Mouse (Mus musculus): ENCODE data around the gene Actg2.
A peak's percentile ranks its signal among the peaks of the same experiment; 100 is the strongest.
"Not testable (repeated sequence)": the region's sequence is repeated elsewhere in the genome, so short reads cannot be mapped to it uniquely, and the experiment has no call there.

Gene Actg2

GRCm38 (mm10) chr6:83536028-83536794 lies at the start of gene Actg2:
Actg2 (minus strand) TSS chr6:83536265.
- no peak for DNase-seq (ENCODE audit: low read depth)

- not testable (repeated sequence) for DNase-seq (ENCODE audit: low read depth)
Observed at GRCm38 (mm10) chr6:83585328-83585727, 49.3 kb upstream of the Actg2 start.

- DNase-seq (ENCODE audit: low read depth), result no peak
Observed at GRCm38 (mm10) chr6:83583591-83583990, 47.5 kb upstream of the Actg2 start.

- peak; percentile 75 for DNase-seq (ENCODE audit: low read depth)
Observed at GRCm38 (mm10) chr6:83582938-83583270, 46.8 kb upstream of the Actg2 start.

GRCm38 (mm10) chr6:83582135-83582937 lies 46.3 kb upstream of the Actg2 start:
- DNase-seq (ENCODE audit: low read depth), result no peak

GRCm38 (mm10) chr6:83577534-83577933 lies 41.5 kb upstream of the Actg2 start:
- no peak for DNase-seq (ENCODE audit: low read depth)

- no peak for DNase-seq (ENCODE audit: low read depth)
Observed at GRCm38 (mm10) chr6:83575609-83576008, 39.5 kb upstream of the Actg2 start.

GRCm38 (mm10) chr6:83572671-83573070 lies 36.6 kb upstream of the Actg2 start, which contains the start of gene Stambp:
Stambp (minus strand) TSS chr6:83572729.
- no peak for DNase-seq (ENCODE audit: low read depth)

GRCm38 (mm10) chr6:83571840-83572667 lies 36.0 kb upstream of the Actg2 start:
- peak; percentile 88 for DNase-seq (ENCODE audit: low read depth)

GRCm38 (mm10) chr6:83568901-83569862 lies 33.1 kb upstream of the Actg2 start:
- no peak for DNase-seq (ENCODE audit: low read depth)

GRCm38 (mm10) chr6:83555972-83556371 lies 19.9 kb upstream of the Actg2 start:
- DNase-seq (ENCODE audit: low read depth), result no peak

- DNase-seq (ENCODE audit: low read depth), result no peak
Observed at GRCm38 (mm10) chr6:83548346-83548745, 12.3 kb upstream of the Actg2 start.

GRCm38 (mm10) chr6:83545778-83546177 lies 9.7 kb upstream of the Actg2 start:
- DNase-seq (ENCODE audit: low read depth), result no peak

- DNase-seq (ENCODE audit: low read depth), result no peak
Observed at GRCm38 (mm10) chr6:83541756-83542456, 5.8 kb upstream of the Actg2 start.

- DNase-seq (ENCODE audit: low read depth), result no peak
Observed at GRCm38 (mm10) chr6:83540017-83540416, 4.0 kb upstream of the Actg2 start.

- no peak for DNase-seq (ENCODE audit: low read depth)
Observed at GRCm38 (mm10) chr6:83536795-83537059, 662 bp upstream of the Actg2 start.

GRCm38 (mm10) chr6:83532608-83533007 lies 3.5 kb downstream of the Actg2 start:
- no peak for DNase-seq (ENCODE audit: low read depth)

- DNase-seq (ENCODE audit: low read depth), result no peak
Observed at GRCm38 (mm10) chr6:83523194-83523593, 12.9 kb downstream of the Actg2 start.

GRCm38 (mm10) chr6:83521784-83522183 lies 14.3 kb downstream of the Actg2 start:
- DNase-seq (ENCODE audit: low read depth), result no peak

- no peak for DNase-seq (ENCODE audit: low read depth)
Observed at GRCm38 (mm10) chr6:83518637-83519036, 17.4 kb downstream of the Actg2 start.

GRCm38 (mm10) chr6:83515172-83515571 lies 20.9 kb downstream of the Actg2 start:
- DNase-seq (ENCODE audit: low read depth), result no peak
